Mouse (Mus musculus): Measurements from ENCODE around the gene Olfr585. TPM values are rescaled to one million over a fixed set of nuclear protein-coding genes. Genes with fewer than 3 reads are reported as not detected.

The Olfr585 gene
- polyA plus RNA-seq (2016; fragmentation: Nextera tagmentation; extraction: Ambion mirVana), result not detected in 2 replicates

GRCm38 (mm10) chr7:103097420-103097819 is at the start of gene Olfr585:
Olfr585 (plus strand) TSS chr7:103097720.
- no peak within 1 kb of the TSS for H3K9ac ChIP-seq
- no peaks in the 10 kb centered on the region for H3K36me3 ChIP-seq
- H3K9me3 ChIP-seq, result no peaks in the 10 kb centered on the region
- WGBS, result 74% methylated on average over 1 of the region's 1 CpGs
- no peak within 1 kb of the TSS for H3K4me3 ChIP-seq
- no peaks in the 10 kb centered on the region for H3K27me3 ChIP-seq
- no peak within 1 kb of the TSS for H3K4me2 ChIP-seq (replicated peaks)
- no peak for ATAC-seq (ENCODE audit: insufficient number of reproducible peaks, insufficient read depth, low FRiP score, low TSS enrichment)
- H3K4me1 ChIP-seq, result no peaks in the 10 kb centered on the region
- H3K27ac ChIP-seq, result no peak within 1 kb of the TSS

GRCm38 (mm10) chr7:103051000-103051399 is 46.5 kb upstream of the Olfr585 start, which contains the start of gene Olfr583:
Olfr583 (plus strand) TSS chr7:103051300.
- H3K27me3 ChIP-seq, result no peaks in the 10 kb centered on the region
- H3K4me1 ChIP-seq, result no peaks in the 10 kb centered on the region
- no peak within 1 kb of the TSS for H3K9ac ChIP-seq
- WGBS, result 72% methylated on average over 1 of the region's 1 CpGs
- no peaks in the 10 kb centered on the region for H3K36me3 ChIP-seq
- H3K27ac ChIP-seq, result no peak within 1 kb of the TSS
- no peaks in the 10 kb centered on the region for H3K9me3 ChIP-seq
- no peak for ATAC-seq (ENCODE audit: insufficient number of reproducible peaks, insufficient read depth, low FRiP score, low TSS enrichment)
- H3K4me2 ChIP-seq (replicated peaks), result no peak within 1 kb of the TSS
- H3K4me3 ChIP-seq, result no peak within 1 kb of the TSS

DNA sequence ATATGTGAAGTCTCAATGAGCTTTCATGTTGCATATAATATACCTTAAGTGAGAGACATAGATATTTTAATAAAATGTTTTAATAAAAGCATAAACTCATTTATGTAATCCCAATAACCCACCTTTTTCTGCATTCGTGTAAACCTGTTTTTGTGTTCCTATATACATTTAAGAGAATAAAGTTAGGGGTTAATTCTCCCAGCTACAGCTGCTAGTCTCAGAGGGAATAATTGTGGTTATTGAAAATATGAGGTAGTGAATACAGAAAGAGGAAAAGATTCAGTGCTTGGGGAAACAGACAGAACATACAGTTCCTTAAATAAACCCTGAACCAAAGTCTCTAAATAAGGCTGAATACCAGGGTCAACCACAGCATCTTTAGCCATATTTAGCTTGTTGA is 15.9 kb upstream of the Olfr585 start, which contains the start of gene Olfr584:
Gene Olfr584, plus strand, starts transcription at position 301 of the 400 bp plus-strand sequence.
- H3K9me3 ChIP-seq, result peaks cover 7% of the 10 kb centered on the region; the same call in 1 of the 2 replicates
- H3K36me3 ChIP-seq, result no peaks in the 10 kb centered on the region
- no peak within 1 kb of the TSS for H3K4me2 ChIP-seq (replicated peaks)
- no peak within 1 kb of the TSS for H3K9ac ChIP-seq
- H3K27me3 ChIP-seq, result no peaks in the 10 kb centered on the region
- no peaks in the 10 kb centered on the region for H3K4me1 ChIP-seq
- 71% methylated on average over 1 of the region's 1 CpGs for WGBS
- no peak within 1 kb of the TSS for H3K27ac ChIP-seq
- no peak for ATAC-seq (ENCODE audit: insufficient number of reproducible peaks, insufficient read depth, low FRiP score, low TSS enrichment)
- H3K4me3 ChIP-seq, result no peak within 1 kb of the TSS

DNA sequence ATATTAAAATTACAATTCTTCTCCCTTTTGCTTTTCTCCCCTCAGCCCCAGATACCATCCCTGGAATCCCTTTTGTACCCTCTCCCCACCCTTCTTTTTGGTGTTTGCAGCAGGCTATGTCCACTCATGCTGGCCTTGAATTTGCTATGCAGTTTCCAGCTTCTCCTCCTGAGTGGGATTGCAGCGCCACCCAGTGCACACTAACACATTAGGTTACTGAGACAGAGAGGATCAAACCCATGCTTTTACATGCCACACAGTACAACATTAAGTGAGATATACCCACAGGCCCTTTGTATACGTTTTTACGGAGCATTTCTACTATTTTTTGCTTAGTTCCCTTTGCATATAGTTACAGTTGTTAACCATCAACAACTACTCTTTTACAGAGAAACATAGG is 21.9 kb downstream of the Olfr585 start:
- H3K27me3 ChIP-seq, result no peaks in the 10 kb centered on the region
- no peak overlapping the region for H3K4me2 ChIP-seq (replicated peaks)
- H3K27ac ChIP-seq, result no peak overlapping the region
- 55% methylated on average over 3 of the region's 3 CpGs for WGBS
- no peak for ATAC-seq (ENCODE audit: insufficient number of reproducible peaks, insufficient read depth, low FRiP score, low TSS enrichment)
- H3K9me3 ChIP-seq, result no peaks in the 10 kb centered on the region
- H3K36me3 ChIP-seq, result no peaks in the 10 kb centered on the region
- H3K4me1 ChIP-seq, result no peaks in the 10 kb centered on the region
- H3K9ac ChIP-seq, result no peak overlapping the region
- H3K4me3 ChIP-seq, result no peak overlapping the region

DNA sequence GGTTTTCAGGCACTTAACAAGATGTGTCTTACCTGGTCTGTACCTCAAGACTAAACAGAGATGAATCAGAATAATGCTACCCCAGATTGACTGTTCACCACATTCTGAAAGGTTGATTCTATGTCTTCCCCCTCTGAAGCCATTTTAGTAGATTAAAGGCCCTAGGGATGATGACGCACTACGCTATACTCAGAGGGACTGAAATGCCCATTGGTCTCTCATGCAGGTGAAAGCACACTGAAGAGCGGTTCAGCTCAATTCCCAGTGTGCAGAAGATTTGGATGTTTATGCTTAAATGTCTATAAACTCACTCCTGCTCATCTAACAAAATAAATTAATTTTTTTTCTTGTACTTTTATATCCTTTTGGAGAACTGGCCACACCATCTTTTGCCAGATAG is 28.0 kb downstream of the Olfr585 start, which contains the start of gene Olfr586:
Gene Olfr586, minus strand, starts transcription at position 101 of the 400 bp plus-strand sequence.
- Histone ChIP-seq H3K9ac (no peak within 1 kb of the TSS), H3K27me3 (no peaks in the 10 kb centered on the region), H3K27ac (no peak within 1 kb of the TSS), H3K9me3 (no peaks in the 10 kb centered on the region), H3K4me1 (no peaks in the 10 kb centered on the region), H3K4me3 (no peak within 1 kb of the TSS), H3K4me2 (replicated peaks) (no peak within 1 kb of the TSS), H3K36me3 (no peaks in the 10 kb centered on the region)
- ATAC-seq (ENCODE audit: insufficient number of reproducible peaks, insufficient read depth, low FRiP score, low TSS enrichment), result no peak
- 91% methylated on average over 3 of the region's 3 CpGs for WGBS

DNA sequence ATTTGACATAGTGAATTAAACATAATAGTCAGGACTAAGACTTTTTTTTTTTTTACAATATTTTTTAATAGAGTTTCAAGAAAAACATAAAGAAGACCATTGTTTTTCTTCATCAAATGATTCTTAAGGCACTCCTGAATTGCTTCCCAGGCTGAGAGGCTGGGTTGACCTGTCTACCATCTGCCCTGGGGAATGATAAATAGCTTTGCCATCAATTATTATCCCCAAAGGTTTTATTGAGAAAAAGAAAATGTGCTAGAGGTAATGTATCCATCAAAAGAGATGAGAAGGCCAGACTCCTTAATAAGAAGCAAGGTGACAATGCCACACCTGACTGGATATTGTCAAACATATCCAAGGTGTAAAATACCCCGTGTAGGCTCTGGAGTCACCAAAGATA is 43.1 kb downstream of the Olfr585 start, which contains the start of gene Olfr588-ps1:
Gene Olfr588-ps1, plus strand, starts transcription at position 301 of the 400 bp plus-strand sequence.
- Histone ChIP-seq H3K4me1 (no peaks in the 10 kb centered on the region), H3K9ac (no peak within 1 kb of the TSS), H3K4me2 (replicated peaks) (no peak within 1 kb of the TSS), H3K4me3 (no peak within 1 kb of the TSS), H3K9me3 (no peaks in the 10 kb centered on the region), H3K27me3 (no peaks in the 10 kb centered on the region), H3K36me3 (no peaks in the 10 kb centered on the region), H3K27ac (no peak within 1 kb of the TSS)
- ATAC-seq (ENCODE audit: insufficient number of reproducible peaks, insufficient read depth, low FRiP score, low TSS enrichment), result no peak
- 69% methylated on average over 1 of the region's 1 CpGs for WGBS

Other genes starting within 250 kb of the Olfr585 start
- not detected in 2 replicates for gene Olfr566, start 239.0 kb upstream of the Olfr585 start, polyA plus RNA-seq (2016; fragmentation: Nextera tagmentation; extraction: Ambion mirVana)
- not detected in 2 replicates for gene Olfr568, start 220.6 kb upstream of the Olfr585 start, polyA plus RNA-seq (2016; fragmentation: Nextera tagmentation; extraction: Ambion mirVana)
- gene Olfr569, start 206.8 kb upstream of the Olfr585 start, polyA plus RNA-seq (2016; fragmentation: Nextera tagmentation; extraction: Ambion mirVana), result not detected in 2 replicates
- not detected in 2 replicates for gene Olfr570, start 203.1 kb upstream of the Olfr585 start, polyA plus RNA-seq (2016; fragmentation: Nextera tagmentation; extraction: Ambion mirVana)
- 0.06 and 0.23 TPM in 2 replicates for gene Olfr571, start 180.2 kb upstream of the Olfr585 start, polyA plus RNA-seq (2016; fragmentation: Nextera tagmentation; extraction: Ambion mirVana)
- gene Olfr572, start 173.3 kb upstream of the Olfr585 start, polyA plus RNA-seq (2016; fragmentation: Nextera tagmentation; extraction: Ambion mirVana), result not detected in 2 replicates
- not detected in 2 replicates for gene Olfr573-ps1, start 155.1 kb upstream of the Olfr585 start, polyA plus RNA-seq (2016; fragmentation: Nextera tagmentation; extraction: Ambion mirVana)
- not detected in 2 replicates for gene Olfr574, start 149.3 kb upstream of the Olfr585 start, polyA plus RNA-seq (2016; fragmentation: Nextera tagmentation; extraction: Ambion mirVana)
- not detected in 2 replicates for gene Olfr575, start 138.9 kb upstream of the Olfr585 start, polyA plus RNA-seq (2016; fragmentation: Nextera tagmentation; extraction: Ambion mirVana)
- not detected in 2 replicates for gene Olfr576, start 135.1 kb upstream of the Olfr585 start, polyA plus RNA-seq (2016; fragmentation: Nextera tagmentation; extraction: Ambion mirVana)
- gene Olfr577, start 121.8 kb upstream of the Olfr585 start, polyA plus RNA-seq (2016; fragmentation: Nextera tagmentation; extraction: Ambion mirVana), result not detected in 2 replicates
- not detected in 2 replicates for gene Olfr578, start 108.4 kb upstream of the Olfr585 start, polyA plus RNA-seq (2016; fragmentation: Nextera tagmentation; extraction: Ambion mirVana)
- gene Olfr582, start 59.7 kb upstream of the Olfr585 start, polyA plus RNA-seq (2016; fragmentation: Nextera tagmentation; extraction: Ambion mirVana), result not detected in 2 replicates
- gene Olfr583, start 46.4 kb upstream of the Olfr585 start, polyA plus RNA-seq (2016; fragmentation: Nextera tagmentation; extraction: Ambion mirVana), result not detected in 2 replicates
- not detected in 2 replicates for gene Olfr584, start 15.8 kb upstream of the Olfr585 start, polyA plus RNA-seq (2016; fragmentation: Nextera tagmentation; extraction: Ambion mirVana)
- not detected in 2 replicates for gene Olfr586, start 27.9 kb downstream of the Olfr585 start, polyA plus RNA-seq (2016; fragmentation: Nextera tagmentation; extraction: Ambion mirVana)
- not detected in 2 replicates for gene Olfr588-ps1, start 43.2 kb downstream of the Olfr585 start, polyA plus RNA-seq (2016; fragmentation: Nextera tagmentation; extraction: Ambion mirVana)
- not detected in 2 replicates for gene Olfr589, start 58.6 kb downstream of the Olfr585 start, polyA plus RNA-seq (2016; fragmentation: Nextera tagmentation; extraction: Ambion mirVana)
- not detected in 2 replicates for gene Olfr591, start 80.6 kb downstream of the Olfr585 start, polyA plus RNA-seq (2016; fragmentation: Nextera tagmentation; extraction: Ambion mirVana)
- gene Olfr592, start 87.1 kb downstream of the Olfr585 start, polyA plus RNA-seq (2016; fragmentation: Nextera tagmentation; extraction: Ambion mirVana), result not detected in 2 replicates
- gene Olfr593, start 114.1 kb downstream of the Olfr585 start, polyA plus RNA-seq (2016; fragmentation: Nextera tagmentation; extraction: Ambion mirVana), result not detected in 2 replicates
- not detected in 2 replicates for gene Olfr594, start 119.3 kb downstream of the Olfr585 start, polyA plus RNA-seq (2016; fragmentation: Nextera tagmentation; extraction: Ambion mirVana)
- gene Usp17ld, start 154.8 kb downstream of the Olfr585 start, polyA plus RNA-seq (2016; fragmentation: Nextera tagmentation; extraction: Ambion mirVana), result not detected in 2 replicates
- not detected in 2 replicates for gene Olfr596, start 207.9 kb downstream of the Olfr585 start, polyA plus RNA-seq (2016; fragmentation: Nextera tagmentation; extraction: Ambion mirVana)
- gene Olfr597, start 218.6 kb downstream of the Olfr585 start, polyA plus RNA-seq (2016; fragmentation: Nextera tagmentation; extraction: Ambion mirVana), result not detected in 2 replicates
- gene Olfr598, start 225.8 kb downstream of the Olfr585 start, polyA plus RNA-seq (2016; fragmentation: Nextera tagmentation; extraction: Ambion mirVana), result not detected in 2 replicates
- gene Olfr599, start 238.2 kb downstream of the Olfr585 start, polyA plus RNA-seq (2016; fragmentation: Nextera tagmentation; extraction: Ambion mirVana), result not detected in 2 replicates

Data from embryonic facial prominence, embryonic 12.5 days (tissue).